Mouse (Mus musculus): ENCODE measurements at regions not wholly inside any gene's neighbourhood (a gene's known extent, or its start where the extent isn't known, plus 50 kb on each side); places are given as distances from the start of the nearest gene placed in this dataset.
A peak's percentile ranks its signal among the peaks of the same experiment; 100 is the strongest.

DNA sequence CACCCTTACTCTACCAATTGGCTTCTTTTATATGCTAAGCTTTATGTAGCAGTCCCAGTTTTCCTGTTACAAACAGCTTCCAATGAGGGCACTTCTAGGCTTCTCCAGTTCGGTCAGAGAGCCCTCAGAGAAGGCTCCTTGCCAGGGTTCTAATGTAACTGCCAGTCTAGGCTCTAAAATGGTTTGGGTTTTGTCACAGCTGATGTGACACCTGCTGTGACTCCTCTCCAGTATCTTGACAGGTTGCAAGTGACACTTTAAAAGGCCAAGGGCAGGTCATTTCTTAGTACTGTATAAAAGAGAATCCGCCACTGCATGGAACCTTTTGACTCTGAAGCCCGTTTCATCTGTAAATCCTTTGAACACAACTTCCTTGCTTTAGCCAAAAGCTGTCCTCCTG lies 54.0 kb upstream of the Nedd9 start:
- ATAC-seq (ENCODE audit: extremely low read depth, insufficient number of reproducible peaks, low FRiP score, poor library complexity, severe bottlenecking): no peak

DNA sequence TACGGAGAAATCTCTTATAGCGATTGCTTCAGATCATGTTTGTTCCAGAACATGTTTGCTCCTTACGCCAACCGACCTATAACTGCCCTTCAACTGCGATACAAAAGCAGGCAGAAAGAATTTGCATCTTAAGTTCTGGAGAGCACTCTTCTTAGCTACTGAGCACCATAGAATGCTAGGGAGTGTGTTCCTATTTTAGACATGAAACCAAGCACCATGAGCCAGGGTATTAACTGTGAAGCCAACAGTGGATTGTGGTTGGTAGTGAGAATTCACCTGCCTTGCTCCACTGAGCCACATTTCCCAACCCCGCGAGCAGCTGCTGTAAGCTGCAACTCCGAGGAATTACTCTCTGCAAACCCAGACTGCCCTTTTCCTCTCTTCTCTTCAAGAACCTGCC lies 58.9 kb upstream of the Nedd9 start:
- peak; percentile 82 for ATAC-seq (ENCODE audit: extremely low read depth, insufficient number of reproducible peaks, low FRiP score, poor library complexity, severe bottlenecking)

- peak; percentile 65; the same call in 1 of the 2 replicates for ATAC-seq (ENCODE audit: extremely low read depth, insufficient number of reproducible peaks, low FRiP score, poor library complexity, severe bottlenecking)
Measured at GRCm38 (mm10) chr13:41546531-41546930, 59.2 kb upstream of the Tmem170b start.

DNA sequence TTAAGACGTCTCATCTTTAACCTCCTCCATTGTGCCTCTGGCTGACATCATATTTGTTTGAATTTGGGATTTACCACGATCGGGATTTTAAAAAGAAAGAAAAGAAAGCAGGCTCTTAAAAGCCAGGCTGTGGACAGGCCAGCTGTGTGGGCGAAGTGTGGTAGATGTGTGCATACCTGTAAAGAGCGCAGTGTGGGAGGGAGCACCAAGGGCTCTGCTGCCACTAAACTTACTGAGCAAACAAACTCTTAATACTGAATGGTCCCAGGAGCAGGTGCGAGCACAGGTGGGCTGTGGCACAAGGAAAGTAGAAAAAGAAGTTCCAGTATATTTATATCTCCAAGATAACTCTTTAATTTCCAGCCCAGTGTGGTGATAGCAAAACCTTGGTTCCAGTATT lies 56.4 kb upstream of the Tmem170b start:
- no peak for ATAC-seq (ENCODE audit: extremely low read depth, insufficient number of reproducible peaks, low FRiP score, poor library complexity, severe bottlenecking)

GRCm38 (mm10) chr13:41550246-41550900 lies 55.3 kb upstream of the Tmem170b start:
- ATAC-seq (ENCODE audit: extremely low read depth, insufficient number of reproducible peaks, low FRiP score, poor library complexity, severe bottlenecking): no peak

GRCm38 (mm10) chr13:41551711-41552349 lies 53.9 kb upstream of the Tmem170b start:
- no peak for ATAC-seq (ENCODE audit: extremely low read depth, insufficient number of reproducible peaks, low FRiP score, poor library complexity, severe bottlenecking)

GRCm38 (mm10) chr13:41554401-41554800 lies 51.3 kb upstream of the Tmem170b start:
- ATAC-seq (ENCODE audit: extremely low read depth, insufficient number of reproducible peaks, low FRiP score, poor library complexity, severe bottlenecking): no peak

All from neutrophil, adult 5-6 weeks (primary cell).